Mouse (Mus musculus) CH12.LX (cell line): ENCODE measurements around the gene Immp2l.

Experiments used
- BHLHE40 ChIP-seq: IDR thresholded peaks from 2 replicates; pipeline ENCODE4 v1.6.1; 2011; ENCODE audit warnings: mild to moderate bottlenecking, low read depth, low read length, improper control_type of control experiment
- CTCF ChIP-seq, 2 experiments: IDR thresholded peaks in 1 of 2; conservative IDR thresholded peaks in 1 of 2; 2 replicates each; pipeline ENCODE4 v1.5.1; 2011 to 2012; ENCODE audit warnings: low read depth in 2 of 2, low read length in 2 of 2, improper control_type of control experiment in 1 of 2, inconsistent platforms in 1 of 2, mild to moderate bottlenecking in 1 of 2, moderate library complexity in 1 of 2
- ELF1 ChIP-seq: IDR thresholded peaks from 2 replicates; pipeline ENCODE4 v1.6.1; 2014; ENCODE audit warnings: low read depth, mild to moderate bottlenecking, inconsistent platforms, low read length, improper control_type of control experiment
- EP300 ChIP-seq: IDR thresholded peaks from 2 replicates; pipeline ENCODE4 v1.6.1; 2011; ENCODE audit warnings: low read length, improper control_type of control experiment
- GABPA ChIP-seq: IDR thresholded peaks from 2 replicates; pipeline ENCODE4 v1.6.1; 2012; ENCODE audit warnings: low read depth, low read length, improper control_type of control experiment, inconsistent platforms; ENCODE audit not compliant: insufficient replicate concordance
- KAT2A ChIP-seq: IDR thresholded peaks from 2 replicates; pipeline ENCODE4 v1.6.1; 2012; ENCODE audit warnings: low read length, improper control_type of control experiment, inconsistent platforms; ENCODE audit not compliant: insufficient replicate concordance
- MAX ChIP-seq: IDR thresholded peaks from 2 replicates; pipeline ENCODE4 v1.6.1; 2011; ENCODE audit warnings: low read length, improper control_type of control experiment
- MYC ChIP-seq: IDR thresholded peaks from 2 replicates; pipeline ENCODE4 v1.6.1; 2011; ENCODE audit warnings: low read depth, mild to moderate bottlenecking, improper control_type of control experiment, low read length
- PAX5 ChIP-seq: IDR thresholded peaks from 2 replicates; pipeline ENCODE4 v1.6.1; 2012; ENCODE audit warnings: low read length, inconsistent platforms, mixed read lengths
- POLR2A ChIP-seq: IDR thresholded peaks from 2 replicates; pipeline ENCODE4 v1.6.1; 2011; ENCODE audit warnings: low read depth, mild to moderate bottlenecking, improper control_type of control experiment, low read length
- TBP ChIP-seq: conservative IDR thresholded peaks from 2 replicates; pipeline ENCODE4 v1.6.1; 2011; ENCODE audit warnings: low read depth, low read length, improper control_type of control experiment
- TCF12 ChIP-seq: IDR thresholded peaks from 2 replicates; pipeline ENCODE4 v1.6.1; 2014; ENCODE audit warnings: low read depth, mild to moderate bottlenecking, inconsistent platforms, low read length, improper control_type of control experiment
- ZKSCAN1 ChIP-seq: IDR thresholded peaks from 2 replicates; pipeline ENCODE4 v1.6.1; 2012; ENCODE audit warnings: low read depth, inconsistent platforms, low read length, improper control_type of control experiment, borderline replicate concordance

DNA sequence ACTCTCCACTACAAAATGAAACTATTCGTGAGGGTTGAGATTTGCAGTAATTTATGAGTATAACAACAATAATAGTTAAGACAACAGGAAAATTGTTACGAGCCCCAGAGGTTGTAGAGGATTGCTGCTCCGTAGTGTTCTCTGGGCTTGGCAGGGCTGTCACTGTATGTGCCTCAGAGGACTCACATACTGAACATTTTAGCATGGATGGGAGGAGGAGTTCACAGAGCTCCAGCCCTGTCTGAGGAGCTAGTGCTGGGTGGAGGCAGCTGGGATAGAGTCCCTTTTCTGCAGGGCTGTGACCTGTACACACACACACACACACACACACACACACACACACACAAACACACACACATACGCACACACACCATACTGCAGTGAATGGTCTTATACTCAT lies 504.5 kb downstream of the Immp2l start:
- TF ChIP-seq PAX5 (no peak), MYC (no peak), ELF1 (no peak), CTCF (conservative IDR thresholded peaks at IDR 0.05 in 1 of 2, IDR thresholded peaks at IDR 0.05 in 1 of 2; ENCODE audit: low read depth in 2 of 2, low read length in 2 of 2) (no peak), MAX (no peak), ZKSCAN1 (no peak), KAT2A (no peak), GABPA (no peak), BHLHE40 (no peak), POLR2A (no peak), TCF12 (no peak), TBP (no peak), EP300 (no peak)
